Mouse (Mus musculus) liver, adult 2 months (tissue): Measurements from ENCODE around the gene Cd68. TPM values are rescaled to one million over a fixed set of nuclear protein-coding genes. Genes with fewer than 3 reads are reported as not detected.

ENCODE experiments used
- DNase-seq: peaks from one replicate; pipeline ENCODE4 v3.0.0-alpha.2; 2011; ENCODE audit warnings: low read depth, low spot score; ENCODE audit errors: extremely low read depth
- H3K27ac ChIP-seq: fragments of 200-500 bp; replicated peaks from 2 replicates; pipeline ENCODE4 v1.5.1; 2012; ENCODE audit warnings: low read depth, mild to moderate bottlenecking, control low read depth, inconsistent platforms, low read length; ENCODE audit not compliant: insufficient read depth
- H3K27me3 ChIP-seq: fragments of 200-500 bp; 2 replicates; pipeline ENCODE4 v1.6.1; 2012; ENCODE audit warnings: mild to moderate bottlenecking, moderate library complexity, low read length, inconsistent platforms; ENCODE audit not compliant: control insufficient read depth, insufficient read depth
- H3K36me3 ChIP-seq: fragments of 200-500 bp; 2 replicates; pipeline ENCODE4 v1.6.1; 2012; ENCODE audit warnings: low read length, inconsistent platforms; ENCODE audit not compliant: control insufficient read depth, insufficient read depth
- H3K4me1 ChIP-seq: fragments of 200-500 bp; 2 replicates; pipeline ENCODE4 v1.6.1; 2011; ENCODE audit warnings: low read length; ENCODE audit not compliant: control insufficient read depth, insufficient read depth
- H3K4me3 ChIP-seq: fragments of 200-500 bp; 2 replicates; pipeline ENCODE4 v1.5.1; 2011; ENCODE audit warnings: low read depth, mild to moderate bottlenecking, control low read depth, low read length, moderate library complexity; ENCODE audit not compliant: insufficient read depth
- H3K79me2 ChIP-seq: fragments of 200-500 bp; 2 replicates; pipeline ENCODE4 v1.6.1; 2012; ENCODE audit warnings: inconsistent platforms, mild to moderate bottlenecking, low read length, moderate library complexity; ENCODE audit not compliant: control insufficient read depth, insufficient read depth
- H3K9ac ChIP-seq: fragments of 200-500 bp; 2 replicates; pipeline ENCODE4 v1.6.1; 2012; ENCODE audit warnings: low read depth, mild to moderate bottlenecking, control low read depth, inconsistent platforms, low read length
- CTCF ChIP-seq: fragments of 200-500 bp; IDR thresholded peaks from 2 replicates; pipeline ENCODE4 v1.5.1; 2011; ENCODE audit warnings: low read depth, low read length, control low read depth
- POLR2A ChIP-seq: fragments of 200-500 bp; IDR thresholded peaks from 2 replicates; pipeline ENCODE4 v1.6.1; 2011; ENCODE audit warnings: low read length, control low read depth; ENCODE audit not compliant: insufficient read depth; ENCODE audit errors: extremely low read depth
- WGBS: fragments of 180-500 bp; shearing (Covaris S2); methylation state at CpG from one replicate; pipeline ENCODE4 v1.1.7; 2018; 5-methylcytosine and 5-hydroxymethylcytosine counted together
- polyA plus RNA-seq: library from polyadenylated mRNA; depleted of rRNA; stranded (reverse); fragments of >200 nt; gene quantifications from 2 replicates; pipeline ENCODE4 v1.2.3, GENCODE M21; 2012; rRNA removed
- total RNA-seq: library from RNA; depleted of rRNA; stranded (reverse); fragments of >200 nt; gene quantifications from 2 replicates; pipeline ENCODE4 v1.2.3, GENCODE M21; 2014; rRNA removed

Gene Cd68
- 4.5 and 6.0 TPM in 2 replicates for total RNA-seq
- 6.1 and 14.8 TPM in 2 replicates for polyA plus RNA-seq

GRCm38 (mm10) chr11:69665961-69666664, at the start of gene Cd68:
Gene Cd68 (minus strand): TSS chr11:69666153.
- 49% methylated on average over 7 of the region's 7 CpGs for WGBS
- Histone ChIP-seq H3K27me3 (no peaks in the 10 kb centered on the region), H3K27ac (peak within 1 kb of the TSS; percentile 10; the same call in 1 of the 2 replicates), H3K9ac (peak within 1 kb of the TSS; percentile 16), H3K79me2 (peaks cover 4% of the 10 kb centered on the region; the same call in 1 of the 2 replicates), H3K4me3 (peak within 1 kb of the TSS; percentile 23), H3K36me3 (peaks cover 35% of the 10 kb centered on the region), H3K4me1 (peaks cover 16% of the 10 kb centered on the region)
- TF ChIP-seq POLR2A (no peak), CTCF (no peak)
- DNase-seq: peak; percentile 64

GRCm38 (mm10) chr11:69715482-69715881, 49.5 kb upstream of the Cd68 start:
- WGBS: 52% methylated on average over 9 of the region's 9 CpGs
- no peaks in the 10 kb centered on the region for H3K36me3 ChIP-seq
- no peak for DNase-seq
- H3K9ac ChIP-seq: no peak overlapping the region
- no peak overlapping the region for H3K4me3 ChIP-seq
- peak overlapping the region; percentile 0; the same call in 1 of the 2 replicates for H3K27ac ChIP-seq
- H3K79me2 ChIP-seq: no peaks in the 10 kb centered on the region
- H3K27me3 ChIP-seq: no peaks in the 10 kb centered on the region
- no peak for TF ChIP-seq POLR2A
- TF ChIP-seq CTCF: peak; percentile 82
- H3K4me1 ChIP-seq: peaks cover 4% of the 10 kb centered on the region; the same call in 1 of the 2 replicates

GRCm38 (mm10) chr11:69714636-69715329, 48.8 kb upstream of the Cd68 start:
- no peaks in the 10 kb centered on the region for H3K79me2 ChIP-seq
- peaks cover 4% of the 10 kb centered on the region; the same call in 1 of the 2 replicates for H3K4me1 ChIP-seq
- H3K27ac ChIP-seq: no peak overlapping the region
- no peak overlapping the region for H3K4me3 ChIP-seq
- no peaks in the 10 kb centered on the region for H3K36me3 ChIP-seq
- no peak overlapping the region for H3K9ac ChIP-seq
- TF ChIP-seq CTCF: no peak
- TF ChIP-seq POLR2A: no peak
- DNase-seq: no peak
- no peaks in the 10 kb centered on the region for H3K27me3 ChIP-seq
- whole genome bisulfite sequencing: 90% methylated on average over 18 of the region's 18 CpGs

- Histone ChIP-seq H3K79me2 (no peaks in the 10 kb centered on the region), H3K9ac (no peak overlapping the region), H3K27me3 (no peaks in the 10 kb centered on the region), H3K4me3 (no peak overlapping the region), H3K36me3 (no peaks in the 10 kb centered on the region), H3K4me1 (peaks cover 4% of the 10 kb centered on the region; the same call in 1 of the 2 replicates), H3K27ac (no peak overlapping the region)
- DNase-seq: no peak
- 90% methylated on average over 20 of the region's 20 CpGs for WGBS
- TF ChIP-seq CTCF (no peak), POLR2A (no peak)
Observed at GRCm38 (mm10) chr11:69712954-69713672, 47.2 kb upstream of the Cd68 start.

GRCm38 (mm10) chr11:69711082-69711481, 45.1 kb upstream of the Cd68 start:
- no peak for DNase-seq
- Histone ChIP-seq H3K36me3 (no peaks in the 10 kb centered on the region), H3K79me2 (no peaks in the 10 kb centered on the region), H3K4me1 (peaks cover 4% of the 10 kb centered on the region; the same call in 1 of the 2 replicates), H3K27ac (no peak overlapping the region), H3K9ac (no peak overlapping the region), H3K27me3 (no peaks in the 10 kb centered on the region), H3K4me3 (no peak overlapping the region)
- 90% methylated on average over 2 of the region's 2 CpGs for WGBS
- no peak for TF ChIP-seq POLR2A
- TF ChIP-seq CTCF: no peak
